Mouse (Mus musculus) stomach, postnatal 0 days (tissue): Measurements from ENCODE around the gene Ctsf.

ENCODE experiments used
- CTCF ChIP-seq: IDR thresholded peaks from 2 replicates; pipeline ENCODE4 v1.5.1; 2016; ENCODE audit warnings: antibody characterized with exemption, low read depth, mild to moderate bottlenecking, moderate library complexity
- EP300 ChIP-seq: optimal IDR thresholded peaks from 2 replicates; pipeline ENCODE3; 2016; ENCODE audit warnings: antibody characterized with exemption

DNA sequence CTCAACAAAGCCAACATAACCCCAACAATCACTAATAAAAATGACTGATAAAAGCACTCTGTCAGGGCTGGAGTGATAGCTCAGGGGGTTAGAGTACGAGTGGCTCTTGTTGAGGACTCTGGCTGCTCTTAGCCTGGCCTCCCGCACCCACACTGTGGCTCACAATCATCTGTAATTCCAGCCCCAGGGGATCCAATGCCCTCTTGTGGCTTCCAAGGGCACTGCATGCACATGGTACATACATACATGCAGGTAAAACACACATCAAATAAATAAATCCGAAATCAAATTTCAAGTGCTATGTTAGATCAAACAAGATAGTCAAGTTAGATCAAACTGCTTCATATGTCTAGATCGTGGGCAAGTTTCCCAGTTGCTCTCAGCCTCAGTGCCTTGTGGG lies 53.2 kb downstream of the Ctsf start:
- TF ChIP-seq CTCF, result peak; percentile 77
- no peak for TF ChIP-seq EP300
